Mouse (Mus musculus): ENCODE data around the gene Crygn. TPM values are rescaled to one million over a fixed set of nuclear protein-coding genes. Genes with fewer than 3 reads are reported as not detected.

Crygn gene
- total and polyA plus RNA-seq, 3 experiments, result 2.0 TPM; not detected in 2

GRCm38 (mm10) chr5:24719852-24720251 is 38.0 kb downstream of the Crygn start:
- H3K27ac ChIP-seq (ENCODE audit: insufficient read depth, low read depth), result no peak overlapping the region
- dilution Hi-C loops (cut with MboI; ENCODE audit: extremely low pct_ligation_motif_present, extremely low pct_unique_long_range_greater_than_20kb, low sequenced_read_pairs), result no loop called here
- in situ Hi-C loops (cut with MboI; ENCODE audit: low pct_ligation_motif_present, low pct_unique_long_range_greater_than_20kb, low sequenced_read_pairs), result no loop called here
- H3K27me3 ChIP-seq (replicated peaks), result no peaks in the 10 kb centered on the region
- H3K4me1 ChIP-seq (ENCODE audit: control insufficient read depth in 1 of 2, insufficient read depth in 2 of 2), result peaks cover 0 to 8% of the 10 kb centered on the region in 2 experiments; a peak in 2 of 4 replicates
- H3K4me3 ChIP-seq (replicated peaks in 1 of 3; ENCODE audit: low read depth in 2 of 3, low read length in 2 of 3, poor library complexity in 1 of 3), result no peak overlapping the region
- no peaks in the 10 kb centered on the region for H3K9me3 ChIP-seq (replicated peaks; ENCODE audit: low read length)
- H3K4me2 ChIP-seq (ENCODE audit: insufficient read depth, low read depth, poor library complexity, severe bottlenecking), result no peak overlapping the region
- TF ChIP-seq MAZ (IDR thresholded peaks at IDR 0.05; ENCODE audit: low read depth, low read length), result no peak
- TF ChIP-seq POLR2AphosphoS2 (IDR thresholded peaks at IDR 0.05; ENCODE audit: low read depth, low read length), result no peak
- no peak for TF ChIP-seq ZKSCAN1 (IDR thresholded peaks at IDR 0.05; ENCODE audit: borderline replicate concordance, low read depth, low read length)
- no peak for TF ChIP-seq RAD21 (IDR thresholded peaks at IDR 0.05; ENCODE audit: low read depth, low read length)
- no peak for TF ChIP-seq IRF4 (IDR thresholded peaks at IDR 0.05; ENCODE audit: low read depth, low read length)
- no peak for TF ChIP-seq MXI1 (IDR thresholded peaks at IDR 0.05; ENCODE audit: low read depth, low read length)
- no peak for TF ChIP-seq PAX5 (IDR thresholded peaks at IDR 0.05; ENCODE audit: low read length)
- peaks cover 0 to 14% of the 10 kb centered on the region in 2 experiments for H3K36me3 ChIP-seq (replicated peaks in 1 of 2; ENCODE audit: control insufficient read depth in 1 of 2, insufficient read depth in 1 of 2, low read length in 1 of 2)
- H3K9ac ChIP-seq (ENCODE audit: insufficient read depth, low read depth), result no peak overlapping the region
- no peaks in the 10 kb centered on the region for H3K79me2 ChIP-seq (replicated peaks; ENCODE audit: control insufficient read depth, extremely low read depth, insufficient read depth, poor library complexity, severe bottlenecking)
- no peak for DNase-seq (ENCODE audit: extremely low read depth)

- Histone ChIP-seq H3K9me3 (replicated peaks; ENCODE audit: low read length) (no peaks in the 10 kb centered on the region), H3K9ac (ENCODE audit: insufficient read depth, low read depth) (no peak overlapping the region), H3K4me1 (ENCODE audit: control insufficient read depth in 1 of 2, insufficient read depth in 2 of 2) (peaks cover 0 to 20% of the 10 kb centered on the region in 2 experiments; a peak in 2 of 4 replicates), H3K27ac (ENCODE audit: insufficient read depth, low read depth) (no peak overlapping the region), H3K27me3 (replicated peaks) (no peaks in the 10 kb centered on the region), H3K4me3 (replicated peaks in 1 of 3; ENCODE audit: low read depth in 2 of 3, low read length in 2 of 3, poor library complexity in 1 of 3) (no peak overlapping the region), H3K36me3 (replicated peaks in 1 of 2; ENCODE audit: control insufficient read depth in 1 of 2, insufficient read depth in 1 of 2, low read length in 1 of 2) (peaks cover 0 to 14% of the 10 kb centered on the region in 2 experiments), H3K4me2 (ENCODE audit: insufficient read depth, low read depth, poor library complexity, severe bottlenecking) (no peak overlapping the region), H3K79me2 (replicated peaks; ENCODE audit: control insufficient read depth, extremely low read depth, insufficient read depth, poor library complexity, severe bottlenecking) (no peaks in the 10 kb centered on the region)
- dilution Hi-C loops (cut with MboI; ENCODE audit: extremely low pct_ligation_motif_present, extremely low pct_unique_long_range_greater_than_20kb, low sequenced_read_pairs) (no loop called here), in situ Hi-C loops (cut with MboI; ENCODE audit: low pct_ligation_motif_present, low pct_unique_long_range_greater_than_20kb, low sequenced_read_pairs) (no loop called here)
- TF ChIP-seq MEF2A (IDR thresholded peaks at IDR 0.05; ENCODE audit: borderline replicate concordance, low read depth, low read length) (no peak), PAX5 (IDR thresholded peaks at IDR 0.05; ENCODE audit: low read length) (no peak), SIN3A (IDR thresholded peaks at IDR 0.05; ENCODE audit: low read length) (no peak), BHLHE40 (IDR thresholded peaks at IDR 0.05; ENCODE audit: low read depth, low read length) (no peak), IRF4 (IDR thresholded peaks at IDR 0.05; ENCODE audit: low read depth, low read length) (no peak), ETS1 (conservative IDR thresholded peaks at IDR 0.05; ENCODE audit: low read depth, low read length) (no peak), NELFE (IDR thresholded peaks at IDR 0.05; ENCODE audit: low read depth, low read length) (no peak), ELF1 (IDR thresholded peaks at IDR 0.05; ENCODE audit: low read depth, low read length) (no peak), JUN (IDR thresholded peaks at IDR 0.05; ENCODE audit: insufficient read depth, low read depth, low read length) (no peak), TBP (conservative IDR thresholded peaks at IDR 0.05; ENCODE audit: low read depth, low read length) (no peak), UBTF (IDR thresholded peaks at IDR 0.05; ENCODE audit: low read depth, low read length) (no peak), GABPA (IDR thresholded peaks at IDR 0.05; ENCODE audit: insufficient replicate concordance, low read depth, low read length) (no peak), MAZ (IDR thresholded peaks at IDR 0.05; ENCODE audit: low read depth, low read length) (no peak), EP300 (IDR thresholded peaks at IDR 0.05; ENCODE audit: low read length) (no peak), POLR2A (IDR thresholded peaks at IDR 0.05; ENCODE audit: low read depth, low read length) (no peak)
- DNase-seq (ENCODE audit: extremely low read depth), result no peak
Observed at GRCm38 (mm10) chr5:24718076-24718475, 39.7 kb downstream of the Crygn start.
